Mouse (Mus musculus): Measurements from ENCODE around the gene Hectd1.

The Hectd1 gene

DNA sequence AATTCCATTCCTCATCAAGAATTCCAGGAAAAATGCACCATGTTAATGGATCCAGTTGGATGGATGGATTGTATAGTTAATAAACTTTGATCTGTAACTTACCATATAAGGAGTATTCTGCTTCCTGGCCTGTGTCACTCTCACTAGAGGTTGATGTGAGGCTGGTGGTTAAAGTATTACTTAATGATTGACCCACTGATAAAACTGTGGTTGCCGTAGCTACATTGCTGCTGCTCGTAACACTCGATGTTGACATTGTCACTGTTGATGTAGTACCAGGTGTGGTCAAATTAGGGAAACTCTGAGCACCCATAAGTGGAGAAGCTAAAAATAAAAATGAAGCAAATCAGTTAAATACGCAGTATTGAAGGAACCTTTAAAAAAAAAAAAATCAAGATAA lies 61.9 kb downstream of the Hectd1 start:
- DNase-seq (ENCODE audit: low read depth): no peak

DNA sequence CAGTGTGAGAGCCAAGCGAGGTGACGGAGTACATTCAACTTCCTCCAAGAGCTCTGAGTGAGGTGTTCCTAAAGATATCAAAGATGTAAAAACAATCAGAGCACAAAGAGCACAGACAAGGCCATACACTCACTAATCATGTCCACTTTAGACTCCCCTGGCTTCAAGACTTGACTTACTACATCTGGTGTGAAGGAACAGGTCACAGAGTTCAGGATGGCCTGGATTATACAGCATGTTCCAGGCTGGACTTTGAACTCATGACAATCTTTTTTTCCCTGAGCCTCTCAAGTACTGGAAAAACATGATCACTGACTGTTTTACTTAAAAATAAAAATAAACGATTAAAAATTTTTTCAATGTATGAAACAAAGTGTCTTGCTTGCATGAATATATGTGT lies 70.0 kb downstream of the Hectd1 start:
- no peak for DNase-seq (ENCODE audit: low read depth)

DNA sequence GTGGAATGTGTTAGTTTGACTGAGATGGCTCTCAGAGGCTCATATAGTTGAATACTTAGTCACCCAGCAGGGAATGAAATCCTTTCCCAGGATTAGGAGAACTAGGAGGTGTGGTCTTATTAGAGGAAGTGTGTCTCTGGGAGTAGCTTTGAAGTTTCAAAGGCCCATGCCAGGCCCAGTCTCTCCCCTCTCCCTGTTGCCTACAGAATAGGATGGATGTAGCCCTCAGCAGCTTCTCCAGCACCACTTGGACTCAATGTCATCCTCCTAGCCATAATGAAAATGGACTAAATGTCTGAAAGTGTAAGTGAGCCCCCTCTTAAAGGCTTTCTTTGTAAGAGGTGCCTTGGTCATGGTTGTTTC lies 72.8 kb downstream of the Hectd1 start:
- DNase-seq (ENCODE audit: low read depth): no peak

DNA sequence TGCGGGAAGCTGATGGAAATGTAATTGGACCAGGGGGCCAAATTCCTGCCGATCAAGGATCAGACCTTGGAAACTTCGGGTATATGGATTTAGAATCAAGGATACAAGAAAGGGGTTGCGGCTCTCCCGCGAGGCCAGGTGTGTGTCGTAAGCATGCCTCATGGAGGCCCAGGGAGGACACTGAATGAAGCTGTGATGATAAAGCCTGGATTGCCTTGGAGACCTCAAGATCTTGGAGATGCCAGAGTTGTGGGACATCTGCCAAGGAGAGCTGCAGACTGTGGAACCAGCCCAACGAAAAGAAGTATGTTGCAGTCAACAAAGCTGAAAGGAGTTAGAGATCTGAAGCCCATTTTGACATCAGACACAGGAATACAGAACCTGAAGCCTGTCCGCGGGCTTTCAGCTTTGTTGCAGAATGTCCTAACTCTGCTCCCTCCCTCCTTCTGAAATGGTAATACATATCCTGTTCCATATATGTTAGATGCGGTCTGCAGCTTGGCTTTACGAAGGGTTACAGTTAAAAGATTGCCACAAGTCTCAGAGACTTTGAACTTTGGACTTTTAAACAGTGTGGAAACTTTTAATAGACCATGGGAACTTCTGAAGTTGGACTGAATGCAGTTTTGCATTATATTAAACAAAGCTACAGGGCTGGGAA lies 73.3 kb downstream of the Hectd1 start:
- no peak for DNase-seq (ENCODE audit: low read depth)

DNA sequence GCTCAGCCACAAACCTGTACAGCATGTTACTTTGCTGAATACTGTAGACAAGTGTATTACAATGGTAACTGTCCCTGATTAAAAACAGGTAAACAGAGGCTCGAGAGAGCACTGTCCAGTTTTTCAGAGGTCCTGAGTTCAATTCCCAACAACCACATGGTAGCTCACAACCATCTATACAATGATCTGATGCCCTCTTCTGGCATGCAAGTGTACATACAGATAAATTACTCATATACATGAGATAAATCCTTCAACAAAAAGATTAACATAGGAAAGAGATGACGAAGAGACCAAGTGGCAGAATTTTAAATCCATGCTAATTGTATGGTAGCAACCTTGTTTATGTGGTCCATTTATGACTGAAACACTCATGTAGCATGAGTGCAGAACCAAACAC lies 82.0 kb downstream of the Hectd1 start:
- DNase-seq (ENCODE audit: low read depth): no peak

DNA sequence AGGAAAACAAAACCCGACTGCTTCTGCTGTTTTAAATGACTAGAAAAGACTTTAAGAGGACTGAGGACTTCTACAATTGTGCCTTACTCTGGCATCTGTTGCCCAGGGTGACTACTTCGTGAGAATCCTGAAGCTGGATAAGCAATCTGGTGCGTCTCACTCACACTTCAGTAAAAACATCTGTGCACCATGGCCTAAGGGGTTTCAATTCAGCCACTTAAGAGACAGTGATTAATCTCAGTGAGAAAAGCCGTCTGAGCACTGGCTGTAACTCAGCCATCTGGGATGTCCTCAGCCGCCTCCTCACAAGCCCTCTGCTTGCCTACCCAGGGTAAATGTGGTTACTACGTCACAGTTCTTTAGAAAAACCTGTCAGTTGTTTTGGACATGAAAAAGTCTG lies 84.4 kb downstream of the Hectd1 start:
- no peak for DNase-seq (ENCODE audit: low read depth)

DNA sequence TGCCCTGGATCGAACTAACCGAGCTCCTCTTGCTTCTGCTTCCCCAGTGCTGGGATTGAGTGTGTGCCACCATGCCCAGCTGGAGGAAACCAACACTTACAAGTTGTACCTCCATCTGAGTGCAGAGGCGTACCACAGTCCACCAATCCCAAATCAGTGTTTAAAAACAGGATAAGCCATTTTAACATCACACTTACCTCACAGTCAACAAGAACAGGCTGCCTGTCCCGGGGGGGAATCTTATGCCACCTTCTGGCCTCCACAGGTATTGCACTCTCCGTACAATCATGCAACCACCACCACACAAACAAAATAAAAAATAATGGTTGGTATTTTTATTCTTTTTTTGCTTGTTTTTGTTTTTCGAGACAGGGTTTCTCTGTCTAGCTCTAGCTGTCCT lies 87.6 kb downstream of the Hectd1 start:
- DNase-seq (ENCODE audit: low read depth): peak; percentile 23

DNA sequence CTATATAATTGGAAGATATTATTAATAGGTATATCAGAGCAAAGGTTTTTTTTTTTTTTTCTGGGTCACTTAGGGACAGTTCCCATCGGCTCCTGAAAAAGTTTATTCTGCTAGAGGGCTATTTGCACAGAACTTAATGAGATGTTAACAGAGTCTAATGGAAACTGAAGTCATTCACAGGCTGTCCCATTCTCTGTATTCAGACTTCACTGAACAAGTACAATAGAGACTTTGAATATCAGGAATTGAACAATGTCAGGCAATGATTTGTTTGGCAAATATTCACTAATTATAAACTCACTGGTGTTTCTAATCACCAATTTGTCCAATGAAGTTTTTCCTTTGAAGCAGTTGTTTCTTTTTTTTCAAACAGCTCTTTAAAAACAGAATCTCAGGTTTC lies 92.5 kb downstream of the Hectd1 start:
- no peak for DNase-seq (ENCODE audit: low read depth)

DNA sequence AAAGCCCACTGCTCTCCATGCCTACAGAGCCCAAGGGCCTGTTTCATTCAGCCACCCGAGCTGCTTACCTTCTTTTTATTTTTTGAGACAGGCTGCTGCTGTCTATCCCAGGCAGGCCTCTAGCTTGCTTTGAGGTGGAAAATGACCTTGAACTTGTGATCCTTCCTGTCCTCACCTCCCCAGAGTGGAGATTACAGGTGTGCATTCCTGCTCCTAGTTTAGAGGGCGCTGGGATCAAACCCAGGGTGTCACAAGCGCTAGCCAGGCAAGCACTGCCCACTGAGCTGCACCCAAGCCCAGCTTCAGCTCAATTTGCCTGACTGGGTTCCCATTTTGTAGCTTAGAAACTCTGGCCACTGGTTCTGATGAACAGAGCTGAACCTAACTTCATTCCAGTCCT lies 93.0 kb downstream of the Hectd1 start:
- no peak for DNase-seq (ENCODE audit: low read depth)

DNA sequence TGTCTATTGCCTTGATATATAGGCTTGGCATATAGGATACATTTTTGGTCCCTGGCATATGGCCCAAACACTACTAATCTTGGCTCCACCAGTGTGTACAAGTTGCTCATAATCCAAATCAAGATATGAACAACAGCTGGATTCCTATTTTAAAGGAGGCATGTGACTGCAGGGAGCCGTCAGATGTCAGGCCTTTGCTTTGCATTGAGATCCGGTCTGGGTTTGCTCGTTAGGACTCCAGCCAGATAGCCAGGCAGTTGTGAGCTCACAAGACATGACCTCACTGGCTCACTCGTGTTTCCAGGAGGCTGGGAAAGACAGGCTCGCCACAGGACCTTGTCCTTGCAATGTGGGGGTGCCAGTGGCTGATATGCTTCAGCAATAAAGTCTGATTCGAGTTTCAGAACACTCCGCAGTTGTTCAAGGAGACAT lies 93.5 kb downstream of the Hectd1 start:
- DNase-seq (ENCODE audit: low read depth): no peak

DNA sequence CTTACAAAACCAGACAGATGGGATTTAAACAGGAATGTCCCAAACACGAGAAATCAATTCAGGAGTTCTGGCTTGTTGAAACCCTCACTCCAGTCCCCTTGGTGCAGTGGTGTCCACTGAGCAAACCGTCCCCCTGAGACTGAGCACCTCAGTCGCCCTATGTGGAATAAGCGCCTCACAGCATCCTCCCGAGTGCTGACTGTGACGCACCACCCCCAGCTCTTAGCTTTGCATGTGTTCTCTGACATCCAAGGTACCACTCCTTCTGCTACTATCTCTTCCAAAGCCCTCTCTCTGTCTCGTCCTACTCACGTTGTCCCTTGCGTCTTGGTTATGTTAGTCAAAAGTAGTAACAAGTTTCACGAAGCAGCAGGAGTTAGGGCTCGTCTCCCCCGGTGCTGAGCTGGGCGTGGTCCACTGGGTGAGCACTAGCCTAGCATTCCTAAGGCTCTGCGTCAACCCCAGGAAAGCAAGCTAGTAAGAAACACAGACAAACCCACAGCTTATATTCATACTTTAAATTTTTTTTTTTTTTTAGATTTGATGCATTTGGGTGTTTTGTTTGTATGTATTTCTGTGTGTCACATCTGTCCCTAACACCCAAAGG lies 94.6 kb downstream of the Hectd1 start:
- no peak for DNase-seq (ENCODE audit: low read depth)

DNA sequence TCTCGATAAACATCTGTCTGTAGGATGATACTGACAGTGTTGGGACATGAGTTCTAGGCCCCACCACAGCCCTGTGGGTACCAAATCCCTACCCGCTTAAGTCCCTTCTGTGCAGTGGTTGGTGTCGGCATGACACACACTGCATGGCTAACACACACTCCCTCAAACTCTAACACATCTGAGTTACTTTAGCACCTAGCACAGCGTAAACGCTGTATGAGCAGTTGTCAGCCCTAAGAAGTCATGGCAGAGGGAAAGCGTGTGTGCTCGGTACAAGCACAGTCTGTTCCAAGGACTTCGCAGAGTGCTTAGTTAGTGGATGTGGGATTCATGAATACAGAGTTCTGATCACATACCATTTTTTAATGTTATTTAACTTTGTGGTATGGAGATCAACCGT lies 99.5 kb downstream of the Hectd1 start:
- no peak for DNase-seq (ENCODE audit: low read depth)

DNA sequence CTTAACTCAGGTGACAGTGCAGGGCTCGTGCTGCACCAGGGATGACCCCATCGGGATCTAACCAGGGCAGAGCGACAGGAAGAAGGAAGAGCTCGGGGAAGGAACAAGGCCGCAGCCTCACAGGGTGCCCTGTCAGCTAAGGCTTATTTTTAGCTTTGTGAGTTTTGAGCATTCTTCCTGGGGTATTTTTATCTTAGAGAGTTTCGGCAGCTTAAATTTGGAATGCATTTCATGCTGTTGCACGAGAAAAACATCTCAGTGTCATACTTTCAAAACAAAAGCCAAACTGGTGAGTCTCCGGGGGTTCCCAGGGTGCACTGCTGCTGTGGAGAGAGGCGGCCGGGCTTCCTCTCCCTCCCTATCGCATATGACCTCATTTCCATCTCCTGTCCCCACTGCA lies 100.3 kb downstream of the Hectd1 start:
- DNase-seq (ENCODE audit: low read depth): no peak

DNA sequence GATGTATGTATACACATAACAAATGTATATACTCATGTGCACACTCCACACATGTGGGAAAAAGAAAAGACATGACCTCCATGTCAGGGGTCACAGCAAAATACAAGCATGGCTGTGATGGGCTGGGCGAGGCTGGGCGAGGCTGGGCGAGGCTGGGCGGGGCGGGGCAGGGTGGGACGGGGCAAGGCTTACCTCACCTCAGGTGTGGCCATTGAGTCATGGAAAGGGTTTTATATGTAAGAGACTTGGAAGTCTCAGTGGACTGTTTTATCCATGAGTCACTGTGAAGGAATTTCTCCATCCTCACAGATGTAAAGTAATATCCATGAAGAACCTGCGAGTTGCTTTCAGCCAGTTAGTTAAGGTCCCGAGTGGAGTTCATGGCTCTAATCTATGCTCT lies 107.5 kb downstream of the Hectd1 start:
- DNase-seq (ENCODE audit: low read depth): no peak

DNA sequence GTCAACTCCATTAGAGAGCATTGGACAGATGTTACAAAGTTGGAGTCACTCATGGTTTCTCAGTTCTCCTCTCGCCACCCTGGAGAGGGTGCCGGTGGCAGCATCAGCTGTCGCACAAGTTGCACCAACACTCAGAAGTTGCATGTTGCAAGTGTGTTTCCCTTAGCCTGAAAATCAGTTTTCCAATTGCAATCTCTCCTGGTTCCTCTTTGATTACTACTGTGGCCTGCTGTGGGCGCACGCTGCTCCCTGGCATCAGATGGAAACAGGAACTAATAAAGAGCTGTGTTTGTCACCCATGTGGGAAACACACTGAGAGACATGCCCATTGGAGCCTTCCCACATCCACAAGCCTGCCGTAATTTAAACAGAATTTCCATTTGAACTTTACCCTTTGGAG lies 110.7 kb downstream of the Hectd1 start:
- DNase-seq (ENCODE audit: low read depth): no peak

DNA sequence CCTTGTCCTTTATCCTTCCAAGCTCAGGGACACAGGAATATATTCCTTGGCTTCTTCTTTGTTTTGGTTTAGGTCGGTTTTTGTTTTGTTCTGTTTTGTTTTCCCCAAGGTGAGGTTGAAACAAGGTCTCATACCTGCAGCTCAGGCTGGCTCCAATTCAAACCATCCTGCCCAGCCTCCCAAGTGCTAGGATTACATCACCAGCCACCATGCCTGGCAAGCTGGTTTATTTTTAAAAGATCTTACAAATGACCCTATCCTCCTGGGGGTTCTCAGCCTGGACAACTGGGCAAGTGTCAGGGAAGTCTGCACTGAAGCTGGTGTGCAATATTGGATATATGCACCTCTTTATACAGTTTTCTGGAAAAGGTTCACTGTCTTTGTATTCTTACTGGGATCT lies 116.7 kb downstream of the Hectd1 start:
- DNase-seq (ENCODE audit: low read depth): no peak

DNA sequence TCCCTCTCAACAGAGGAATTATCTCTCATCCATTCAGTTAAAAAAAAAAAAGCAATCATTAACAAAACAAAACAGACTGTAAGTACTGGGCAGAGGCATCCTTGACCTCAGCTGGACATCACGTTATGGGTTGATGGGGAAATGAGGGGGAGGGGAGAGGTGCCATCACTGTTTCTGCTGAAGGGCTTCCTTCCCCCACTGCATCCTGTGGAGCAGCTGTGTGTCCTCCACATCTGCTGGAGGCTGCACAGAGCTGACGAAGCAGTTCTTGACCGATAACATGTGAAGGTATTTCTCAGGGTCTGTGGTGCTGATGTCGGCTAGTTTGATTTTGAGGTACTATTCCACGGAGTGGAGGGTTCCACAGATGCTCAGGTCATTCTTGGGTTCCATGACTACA lies 119.2 kb downstream of the Hectd1 start:
- no peak for DNase-seq (ENCODE audit: low read depth)

DNA sequence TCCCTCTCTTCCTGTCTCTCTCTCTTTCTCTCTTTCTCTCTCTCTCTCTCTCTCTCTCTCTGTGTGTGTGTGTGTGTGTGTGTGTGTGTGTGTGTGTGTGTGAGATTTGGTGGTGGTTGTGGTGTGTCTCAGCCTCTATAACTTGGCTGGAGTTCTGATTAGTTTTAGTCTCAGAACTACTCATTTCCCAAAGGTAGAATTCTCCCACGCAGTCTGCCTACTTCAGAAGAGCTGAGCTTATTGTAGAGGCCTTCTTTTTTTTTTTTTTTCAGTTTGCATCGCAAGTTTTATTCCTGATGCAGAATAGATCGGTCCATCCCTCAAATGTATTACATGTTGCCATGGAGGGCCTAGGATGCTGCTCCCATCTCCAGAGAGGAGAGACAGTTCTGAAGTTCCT lies 119.6 kb downstream of the Hectd1 start:
- DNase-seq (ENCODE audit: low read depth): no peak

DNA sequence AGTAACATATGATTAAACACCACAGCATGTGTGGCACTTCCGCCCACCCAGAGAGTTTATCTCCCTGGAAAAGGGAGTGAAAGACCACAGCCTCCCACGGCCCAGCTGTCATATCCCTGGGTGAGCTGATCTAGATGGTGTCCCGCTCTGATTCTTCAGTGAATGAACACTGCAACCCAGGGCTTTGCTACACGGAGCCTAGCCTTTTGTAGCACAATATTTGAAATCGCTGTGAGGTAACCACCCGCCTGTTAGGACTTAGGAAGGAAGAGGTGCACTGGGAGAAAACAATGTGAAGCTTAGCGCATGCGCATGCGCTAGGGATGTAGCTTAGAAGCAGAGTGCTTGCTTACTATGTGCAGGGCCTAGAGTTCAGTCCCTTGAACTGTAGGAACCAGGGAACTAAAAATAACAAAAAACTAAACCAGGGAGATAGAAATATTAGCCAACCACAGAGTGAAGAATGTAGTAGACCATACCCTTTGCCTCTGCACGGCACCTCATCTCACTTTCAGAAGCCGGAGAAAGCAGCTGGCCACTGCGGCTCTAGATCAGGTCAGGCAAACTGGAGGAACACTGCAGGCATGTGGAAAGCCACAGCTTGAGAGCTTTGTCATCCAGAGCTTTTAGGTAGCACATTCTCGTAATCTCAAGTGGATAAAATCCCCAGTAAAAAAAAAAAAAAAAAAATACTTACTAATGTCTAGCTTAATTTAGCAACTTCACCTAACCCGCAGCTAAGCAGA lies 120.2 kb downstream of the Hectd1 start:
- DNase-seq (ENCODE audit: low read depth): no peak

DNA sequence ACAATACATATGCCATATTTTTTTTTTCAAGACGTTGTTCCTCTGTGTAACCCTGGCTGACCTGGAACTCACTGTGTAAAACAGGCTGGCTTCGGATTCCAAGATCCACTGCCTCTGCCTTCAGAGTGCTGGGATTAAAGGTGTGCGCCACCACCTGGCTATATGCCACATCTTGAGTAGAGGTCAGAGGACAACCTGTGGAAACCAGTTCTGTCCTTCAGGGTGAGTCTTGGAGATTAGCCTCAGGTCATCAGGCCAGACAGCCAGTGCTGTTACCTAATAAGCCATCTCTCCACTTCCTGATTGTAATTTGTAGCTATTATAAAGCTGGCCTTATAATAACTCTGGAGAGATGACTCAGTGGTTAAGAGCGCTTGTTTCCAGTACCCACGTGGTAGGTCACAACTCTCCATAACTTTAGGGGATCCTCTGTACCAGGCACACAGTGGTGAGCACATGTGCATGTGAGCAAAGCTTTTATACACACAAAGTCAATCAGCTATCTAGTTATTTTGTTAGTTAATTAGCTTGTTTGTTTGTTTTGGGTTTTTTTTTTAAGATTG lies 122.6 kb downstream of the Hectd1 start:
- no peak for DNase-seq (ENCODE audit: low read depth)

DNA sequence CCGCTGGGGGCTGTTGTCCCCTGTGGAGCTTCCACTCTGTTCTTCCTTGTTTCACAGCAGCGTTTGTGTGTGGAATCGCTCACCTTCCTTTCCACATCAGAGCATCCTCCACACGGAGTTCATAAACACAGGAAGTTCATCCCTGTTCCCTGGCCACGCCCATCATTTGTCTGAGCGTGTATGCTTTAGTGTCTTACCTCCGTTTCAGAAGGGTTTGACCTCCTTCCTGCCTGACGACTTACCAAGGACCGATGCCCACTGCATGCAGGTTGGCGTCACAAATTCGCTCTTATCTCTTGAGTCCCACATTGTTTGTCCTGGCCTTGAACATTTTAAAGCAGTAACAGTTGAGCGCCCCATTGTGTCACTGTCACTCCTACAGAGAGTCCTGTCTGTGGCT lies 123.6 kb downstream of the Hectd1 start:
- DNase-seq (ENCODE audit: low read depth): no peak

DNA sequence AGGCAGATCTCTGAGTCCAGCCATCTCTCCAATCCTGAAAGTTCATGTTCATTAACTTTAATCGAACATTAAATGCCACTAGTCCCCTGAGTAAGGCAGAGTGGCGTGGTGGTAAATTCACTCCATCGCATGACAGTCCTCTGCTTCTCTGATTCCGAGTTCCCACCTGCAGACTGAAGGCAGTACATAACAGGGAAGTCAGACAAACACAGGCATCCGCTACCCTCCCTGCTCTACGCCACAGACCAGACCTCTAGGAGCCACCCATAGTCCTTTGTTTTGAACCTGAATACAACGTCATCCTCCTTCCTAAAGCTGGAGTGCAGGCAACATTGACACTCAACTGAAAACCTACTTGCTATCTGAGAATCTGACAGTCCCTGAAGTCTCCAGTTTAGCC lies 124.8 kb downstream of the Hectd1 start:
- DNase-seq (ENCODE audit: low read depth): no peak

DNA sequence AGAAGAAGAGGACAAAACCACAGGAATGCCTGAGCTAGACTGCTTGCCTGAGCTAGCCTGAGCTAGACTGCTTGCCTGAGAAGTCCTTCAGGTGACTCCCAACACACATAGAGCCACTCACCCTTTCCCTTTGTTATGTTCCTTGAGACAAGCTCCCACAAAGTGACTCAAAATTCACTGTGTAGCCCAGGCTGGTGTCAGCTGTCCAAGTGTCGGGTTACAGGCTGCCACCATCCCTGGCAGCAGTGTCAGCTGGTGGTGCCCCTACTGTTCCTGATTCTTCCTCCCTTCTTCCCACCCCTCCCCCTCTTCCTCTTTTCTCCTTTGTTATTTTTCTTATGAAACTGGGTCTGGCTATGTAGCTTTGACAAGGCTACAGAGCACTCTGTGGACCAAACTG lies 125.5 kb downstream of the Hectd1 start:
- no peak for DNase-seq (ENCODE audit: low read depth)

All from c-Kit-positive CD71-negative TER-119-negative erythroid progenitor cells, embryonic 14.5 days (primary cell).